8 mouse cellular contexts compared by ENCODE assay signal in the genomic region with DNA sequence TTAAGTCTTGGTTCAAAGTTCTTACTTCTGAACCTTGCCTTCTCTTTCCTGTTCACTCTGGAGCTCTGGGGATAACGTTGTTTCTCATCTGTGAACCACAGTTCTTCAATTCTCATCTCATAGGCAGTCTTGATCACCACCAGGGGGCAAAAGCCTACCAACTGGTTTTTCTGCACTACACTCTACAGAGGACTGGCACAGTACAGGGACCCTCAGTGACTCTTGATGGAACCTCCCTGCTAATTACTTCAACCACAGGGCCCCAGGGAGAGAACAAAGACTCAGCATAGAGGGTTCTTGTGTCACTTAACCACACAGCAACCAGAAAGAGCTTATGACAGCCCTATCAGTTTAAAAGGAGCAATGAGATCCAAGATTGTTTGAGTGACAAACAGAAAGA. TPM values are rescaled to one million over a fixed set of nuclear protein-coding genes. Genes with fewer than 3 reads are reported as not detected.
DNase-seq lines count a peak whose midpoint lies in the region; ATAC-seq and TF ChIP-seq lines count a peak whose summit lies in the region.

No protein-coding gene starts in this region.

- H3K27ac ChIP-seq in intestine, embryonic 15.5 days = no peak overlapping the region
- H3K27ac ChIP-seq in midbrain, embryonic 13.5 days = no peak overlapping the region
- H3K27ac ChIP-seq in small intestine, adult 2 months (ENCODE audit: insufficient read depth, low read depth, low read length) = peak overlapping the region; percentile 81

- no peaks in the 10 kb centered on the region for H3K27me3 ChIP-seq in intestine, embryonic 15.5 days (replicated peaks)
- 0 out of 2 replicates have a peak, but pooled peaks cover 2% of the 10 kb centered on the region for H3K27me3 ChIP-seq in midbrain, embryonic 13.5 days
- no peaks in the 10 kb centered on the region for H3K27me3 ChIP-seq in small intestine, adult 2 months (ENCODE audit: control insufficient read depth, insufficient read depth, low read length)

- 0 out of 2 replicates have a peak overlapping the region, but pooled peaks have one; percentile 91 for H3K4me2 ChIP-seq in intestine, embryonic 15.5 days (replicated peaks)
- H3K4me2 ChIP-seq in midbrain, embryonic 13.5 days (replicated peaks) = peak overlapping the region; percentile 84; the same call in 1 of the 2 replicates

- DNase-seq in 3T3-L1 (ENCODE audit: low read depth, low spot score) (peak; percentile 82), adipocyte (ENCODE audit: low spot score) (peak; percentile 79)
- peak; percentile 63 for DNase-seq in embryo, embryonic 9.5 days (ENCODE audit: extremely low spot score)
- DNase-seq in gastrocnemius, postnatal 36 days = peak; percentile 20 to 28
- peak; percentile 58 for DNase-seq in left cerebral cortex, postnatal 4 days

- TF ChIP-seq CTCF in small intestine, adult 2 months (IDR thresholded peaks at IDR 0.05; ENCODE audit: extremely low read depth, insufficient read length, insufficient replicate concordance, low read depth, low read length) = peak; percentile 49; the same call in 1 of the 2 replicates

- 0% methylated on average over 1 of the region's 1 CpGs for WGBS in intestine, embryonic 15.5 days
- WGBS in midbrain, embryonic 13.5 days = 4% methylated on average over 1 of the region's 1 CpGs
- WGBS in small intestine, adult 2 months = 2% methylated on average over 1 of the region's 1 CpGs

- no peak; the same call in 1 of the 2 replicates for ATAC-seq in intestine, embryonic 15.5 days
- peak; percentile 55 for ATAC-seq in midbrain, embryonic 13.5 days

- H3K4me1 ChIP-seq in intestine, embryonic 15.5 days (replicated peaks) = 0 out of 2 replicates have a peak, but pooled peaks cover 4% of the 10 kb centered on the region
- peaks cover 28% of the 10 kb centered on the region for H3K4me1 ChIP-seq in midbrain, embryonic 13.5 days (replicated peaks)
- peaks cover 7% of the 10 kb centered on the region; the same call in 1 of the 2 replicates for H3K4me1 ChIP-seq in small intestine, adult 2 months (ENCODE audit: control insufficient read depth, insufficient read depth, insufficient read length, low read length)

- no peak for TF ChIP-seq POLR2A in small intestine, adult 2 months (IDR thresholded peaks at IDR 0.05; ENCODE audit: low read depth, low read length)

- no peaks in the 10 kb centered on the region for H3K9me3 ChIP-seq in intestine, embryonic 15.5 days
- H3K9me3 ChIP-seq in midbrain, embryonic 13.5 days = no peaks in the 10 kb centered on the region

- intact Hi-C loops in gastrocnemius, postnatal 36 days (cut with DNase I) = loop anchor here (2.0 kb wide), 1 partner anchor 94 kb away; no protein-coding TSS in a partner anchor
- intact Hi-C loops in left cerebral cortex, postnatal 4 days (cut with DNase I) = loop anchor here (5.0 to 10.0 kb wide), 4 partner anchors 93 to 420 kb away; no protein-coding TSS in a partner anchor

- no peak overlapping the region for H3K4me3 ChIP-seq in intestine, embryonic 15.5 days (replicated peaks)
- H3K4me3 ChIP-seq in midbrain, embryonic 13.5 days (replicated peaks) = peak overlapping the region; percentile 80; the same call in 1 of the 2 replicates
- no peak overlapping the region for H3K4me3 ChIP-seq in small intestine, adult 2 months (ENCODE audit: low read depth, low read length)

- H3K9ac ChIP-seq in intestine, embryonic 15.5 days = no peak overlapping the region
- H3K9ac ChIP-seq in midbrain, embryonic 13.5 days (replicated peaks) = no peak overlapping the region

- no peaks in the 10 kb centered on the region for H3K36me3 ChIP-seq in intestine, embryonic 15.5 days
- H3K36me3 ChIP-seq in midbrain, embryonic 13.5 days = no peaks in the 10 kb centered on the region
- no peaks in the 10 kb centered on the region for H3K36me3 ChIP-seq in small intestine, adult 2 months (ENCODE audit: control insufficient read depth, insufficient read depth, low read length)

RNA-seq across cellular contexts. Expression of a gene that starts 1.3 kb away (rescaled TPM):
- total RNA-seq in gastrocnemius, postnatal 36 days (2021) = 10 to 100 TPM; 39.4 to 43.4 TPM
- polyA plus RNA-seq in intestine, embryonic 15.5 days (2015; fragmentation: Nextera tagmentation; extraction: Ambion mirVana) = 5.7 and 5.8 TPM in 2 replicates
- total RNA-seq in left cerebral cortex, postnatal 4 days (2021) = 10 to 100 TPM; 60.7 to 62.3 TPM
- 17.8 and 19.2 TPM in 2 replicates for polyA plus RNA-seq in midbrain, embryonic 13.5 days (2015; fragmentation: Nextera tagmentation; extraction: Ambion mirVana)
- 3.1 and 5.3 TPM in 2 replicates for polyA plus RNA-seq in small intestine, adult 2 months (2012; rRNA removed)

RNA-seq across cellular contexts. Expression of a gene that starts 26.0 kb away (rescaled TPM):
- total RNA-seq in gastrocnemius, postnatal 36 days (2021) = under 1 TPM; 0.10 TPM
- 0.24 and 0.47 TPM in 2 replicates for polyA plus RNA-seq in intestine, embryonic 15.5 days (2015; fragmentation: Nextera tagmentation; extraction: Ambion mirVana)
- total RNA-seq in left cerebral cortex, postnatal 4 days (2021) = 1 to 10 TPM; 5.7 to 6.4 TPM
- polyA plus RNA-seq in midbrain, embryonic 13.5 days (2015; fragmentation: Nextera tagmentation; extraction: Ambion mirVana) = 0.73 and 1.1 TPM in 2 replicates
- polyA plus RNA-seq in small intestine, adult 2 months (2012; rRNA removed) = 0.27 and 1.1 TPM in 2 replicates

Comparison
In these comparisons a context has a peak if more than half of its experiments do, and no peak if none do; other contexts are left out.
1. DNase-seq: peak in every context shown above with its lines; median percentile 82 in 3T3-L1; 79 in adipocyte; 63 in embryo, embryonic 9.5 days; 58 in left cerebral cortex, postnatal 4 days; 24 in gastrocnemius, postnatal 36 days.